Mouse (Mus musculus) liver, embryonic 15.5 days (tissue): ENCODE measurements around the gene Otulinl. TPM values are rescaled to one million over a fixed set of nuclear protein-coding genes. Genes with fewer than 3 reads are reported as not detected.

Experiments
- ATAC-seq: fragments of 200-750 bp; cut with Nextera tagmentation; 2 replicates; pipeline ENCODE4 v1.8.0; 2017; ENCODE audit warnings: moderate number of reproducible peaks, mild to moderate bottlenecking, moderate library complexity; ENCODE audit not compliant: insufficient read depth
- H3K27ac ChIP-seq: fragments of 300-500 bp; sonication (generic); replicated peaks from 2 replicates; pipeline ENCODE4 v1.5.1; 2015; ENCODE audit warnings: mild to moderate bottlenecking, inconsistent platforms
- H3K27me3 ChIP-seq: fragments of 300-500 bp; sonication (generic); 2 replicates; pipeline ENCODE4 v1.6.1; 2015; ENCODE audit warnings: mild to moderate bottlenecking, inconsistent platforms
- H3K36me3 ChIP-seq: fragments of 300-500 bp; sonication (generic); replicated peaks from 2 replicates; pipeline ENCODE4 v1.6.1; 2015; ENCODE audit warnings: moderate library complexity, mild to moderate bottlenecking, inconsistent platforms
- H3K4me1 ChIP-seq: fragments of 300-500 bp; sonication (generic); replicated peaks from 2 replicates; pipeline ENCODE4 v1.6.1; 2015; ENCODE audit warnings: inconsistent platforms
- H3K4me2 ChIP-seq: fragments of 300-500 bp; sonication (generic); 2 replicates; pipeline ENCODE4 v1.6.1; 2015; ENCODE audit warnings: moderate library complexity, mild to moderate bottlenecking, inconsistent platforms
- H3K4me3 ChIP-seq: fragments of 300-500 bp; sonication (generic); replicated peaks from 2 replicates; pipeline ENCODE4 v1.5.1; 2015; ENCODE audit warnings: mild to moderate bottlenecking, inconsistent platforms
- H3K9ac ChIP-seq: fragments of 300-500 bp; sonication (generic); 2 replicates; pipeline ENCODE4 v1.6.1; 2015; ENCODE audit warnings: moderate library complexity, mild to moderate bottlenecking, inconsistent platforms
- H3K9me3 ChIP-seq: fragments of 300-500 bp; sonication (generic); replicated peaks from 2 replicates; pipeline ENCODE4 v1.6.1; 2016; ENCODE audit warnings: inconsistent platforms
- WGBS: fragments of 180-500 bp; shearing (Covaris S2); methylation state at CpG from one replicate; pipeline ENCODE4 v1.1.7; 2015; ENCODE audit warnings: mixed read lengths; ENCODE audit not compliant: insufficient replicate concordance; 5-methylcytosine and 5-hydroxymethylcytosine counted together
- polyA plus RNA-seq: library from polyadenylated mRNA; unstranded; fragments of >200 nt; fragmentation: Nextera tagmentation; extraction: Ambion mirVana; gene quantifications from 2 replicates; pipeline ENCODE4 v1.2.1, GENCODE M21; 2015

Otulinl gene
- polyA plus RNA-seq, 1 experiment from 2014 or later: 12.0 TPM

DNA sequence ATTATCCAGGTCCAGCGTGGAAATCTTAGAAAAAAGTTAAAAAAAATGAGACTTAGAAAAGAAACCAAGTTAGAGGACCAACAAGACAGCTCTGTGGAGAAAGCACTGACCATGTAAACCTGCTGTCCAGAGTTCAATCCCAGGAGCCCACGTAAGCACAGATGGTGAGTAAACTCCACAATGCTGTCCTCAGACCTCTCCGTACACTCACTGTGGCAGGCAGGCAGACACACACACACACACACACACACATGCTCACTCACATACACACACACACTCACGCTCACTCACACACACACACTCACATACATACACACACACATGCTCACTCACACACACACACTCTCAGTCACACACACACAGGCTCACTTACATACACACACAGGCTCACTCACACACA is 68.1 kb downstream of the Otulinl start:
- no peak overlapping the region for H3K4me3 ChIP-seq
- H3K27ac ChIP-seq: no peak overlapping the region
- H3K9me3 ChIP-seq: no peaks in the 10 kb centered on the region
- 0 out of 2 replicates have a peak, but pooled peaks have one; percentile 37 for ATAC-seq
- WGBS: 74% methylated on average over 4 of the region's 4 CpGs
- H3K36me3 ChIP-seq: peaks cover 79% of the 10 kb centered on the region
- H3K9ac ChIP-seq: no peak overlapping the region
- no peaks in the 10 kb centered on the region for H3K27me3 ChIP-seq
- H3K4me1 ChIP-seq: peaks cover under 1% of the 10 kb centered on the region; the same call in 1 of the 2 replicates
- H3K4me2 ChIP-seq: no peak overlapping the region

DNA sequence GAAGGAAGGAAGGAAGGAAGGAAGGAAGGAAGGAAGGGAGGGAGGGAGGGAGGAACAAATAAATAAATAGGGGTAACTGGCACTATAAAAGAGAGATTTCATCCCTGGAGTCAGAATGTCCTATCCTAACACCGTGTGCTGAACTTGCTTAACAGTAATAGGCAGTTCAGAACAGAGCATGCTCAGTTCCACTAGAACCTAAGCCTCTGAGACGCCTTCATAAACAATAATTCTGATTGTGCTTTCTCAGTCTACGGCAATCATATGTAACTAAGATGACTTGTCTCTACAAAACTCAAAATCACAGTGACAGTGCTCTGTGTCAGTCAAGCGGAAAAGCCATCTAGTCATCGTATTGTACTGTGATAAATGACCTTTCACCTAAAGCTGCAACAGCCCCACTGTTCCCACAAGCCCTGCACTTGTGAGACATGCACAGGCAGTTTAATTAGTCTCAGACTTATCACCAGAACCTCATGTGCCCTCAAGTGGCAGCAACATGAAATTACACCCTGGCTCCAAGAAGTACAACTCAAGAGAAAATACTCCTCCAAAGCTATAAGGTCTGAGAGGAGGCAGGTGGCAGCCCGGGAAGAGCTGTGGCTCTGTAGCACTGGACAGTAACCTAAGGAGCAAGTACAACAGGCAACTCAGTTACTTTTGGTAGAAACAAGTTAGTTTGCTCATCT is 68.7 kb downstream of the Otulinl start:
- Histone ChIP-seq H3K27me3 (no peaks in the 10 kb centered on the region), H3K4me2 (no peak overlapping the region), H3K36me3 (peaks cover 79% of the 10 kb centered on the region), H3K27ac (no peak overlapping the region), H3K9me3 (no peaks in the 10 kb centered on the region), H3K4me3 (no peak overlapping the region), H3K9ac (no peak overlapping the region), H3K4me1 (no peaks in the 10 kb centered on the region)
- 50% methylated on average over 6 of the region's 6 CpGs for WGBS
- ATAC-seq: 0 out of 2 replicates have a peak, but pooled peaks have one; percentile 28

DNA sequence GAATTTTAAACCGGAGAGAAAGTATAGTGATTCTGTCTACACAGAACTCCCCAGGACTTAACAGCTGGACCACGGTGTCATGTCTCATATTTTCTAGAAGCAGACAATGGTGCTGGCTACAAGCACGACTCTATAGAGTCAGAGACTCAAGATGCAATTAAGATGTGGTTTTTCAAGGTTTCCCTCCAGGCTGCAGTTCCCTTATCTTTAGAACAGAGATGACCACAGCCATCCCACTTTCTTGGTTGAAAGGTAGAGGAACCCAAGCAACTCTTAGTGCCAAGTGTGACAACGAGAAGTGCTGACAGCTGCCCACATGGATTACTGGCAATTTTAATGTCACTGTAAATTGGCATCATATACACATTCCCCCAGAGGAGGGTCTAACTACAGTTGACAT is 71.8 kb downstream of the Otulinl start:
- H3K4me2 ChIP-seq: no peak overlapping the region
- 34% methylated on average over 4 of the region's 4 CpGs for WGBS
- H3K27ac ChIP-seq: no peak overlapping the region
- no peak overlapping the region for H3K4me3 ChIP-seq
- no peaks in the 10 kb centered on the region for H3K4me1 ChIP-seq
- no peak for ATAC-seq
- no peaks in the 10 kb centered on the region for H3K9me3 ChIP-seq
- no peaks in the 10 kb centered on the region for H3K27me3 ChIP-seq
- peaks cover 79% of the 10 kb centered on the region for H3K36me3 ChIP-seq
- no peak overlapping the region for H3K9ac ChIP-seq

DNA sequence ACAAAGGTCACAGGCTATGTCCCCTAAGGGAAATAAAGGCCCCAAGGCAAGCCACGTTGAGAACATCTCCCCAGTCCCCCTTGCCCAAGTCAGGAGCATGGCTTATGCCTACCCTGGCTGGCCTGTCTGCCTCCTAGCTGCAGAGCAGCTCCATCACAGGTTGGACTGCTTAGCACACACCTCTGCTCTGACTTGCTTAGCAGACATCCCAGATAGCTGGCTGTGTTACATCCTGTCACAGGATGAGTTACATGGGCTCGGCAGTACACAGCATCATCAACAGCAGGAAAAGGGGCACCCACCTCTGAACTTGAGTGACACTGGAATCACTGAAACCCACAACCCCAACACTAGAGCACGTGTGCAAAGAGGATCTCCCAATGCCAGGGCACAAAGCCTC is 76.1 kb downstream of the Otulinl start:
- no peak for ATAC-seq
- Histone ChIP-seq H3K4me2 (no peak overlapping the region), H3K4me1 (peaks cover 8% of the 10 kb centered on the region; the same call in 1 of the 2 replicates), H3K27me3 (no peaks in the 10 kb centered on the region), H3K27ac (no peak overlapping the region), H3K9ac (no peak overlapping the region), H3K9me3 (no peaks in the 10 kb centered on the region), H3K4me3 (no peak overlapping the region), H3K36me3 (peaks cover 75% of the 10 kb centered on the region)
- 71% methylated on average over 3 of the region's 3 CpGs for WGBS

Other genes starting within 250 kb of the Otulinl start
- 10.5 and 10.8 TPM in 2 replicates for gene Ank, start 214.9 kb downstream of the Otulinl start, polyA plus RNA-seq
- 17.3 and 20.0 TPM in 2 replicates for gene Otulin, start 50.9 kb downstream of the Otulinl start, polyA plus RNA-seq